Mouse (Mus musculus) duodenum, adult 2 months (tissue): Measurements from ENCODE around the gene Hapln4. TPM values are rescaled to one million over a fixed set of nuclear protein-coding genes. Genes with fewer than 3 reads are reported as not detected.

Experiments
- polyA plus RNA-seq: library from polyadenylated mRNA; depleted of rRNA; stranded (reverse); fragments of >200 nt; gene quantifications from 2 replicates; pipeline ENCODE4 v1.2.3, GENCODE M21; 2012; ENCODE audit warnings: low replicate concordance; rRNA removed

Hapln4 gene
- 1.7 and 3.7 TPM in 2 replicates for polyA plus RNA-seq

DNA sequence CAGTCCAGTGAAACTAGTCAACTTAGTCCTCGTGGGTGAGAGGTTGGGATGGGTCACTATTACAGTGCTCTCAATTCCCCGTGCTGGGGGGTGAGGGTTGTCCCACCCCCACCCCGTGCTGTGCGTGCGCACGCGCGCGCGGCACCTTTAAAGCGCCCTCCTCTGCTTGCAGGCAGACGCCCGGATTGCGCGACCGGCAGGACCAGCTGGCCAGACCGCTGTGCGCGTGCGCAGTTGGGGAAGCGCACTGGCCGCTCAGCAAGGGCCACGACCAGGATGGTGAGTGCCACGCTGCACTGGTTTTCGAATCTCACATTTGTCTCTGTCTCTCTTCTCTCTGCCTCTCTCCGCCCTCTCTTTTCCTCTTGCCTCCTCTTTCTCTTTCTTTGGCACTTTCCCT is at the start of gene Hapln4:
Gene Hapln4, plus strand, starts transcription at position 173 of the 400 bp plus-strand sequence.

DNA sequence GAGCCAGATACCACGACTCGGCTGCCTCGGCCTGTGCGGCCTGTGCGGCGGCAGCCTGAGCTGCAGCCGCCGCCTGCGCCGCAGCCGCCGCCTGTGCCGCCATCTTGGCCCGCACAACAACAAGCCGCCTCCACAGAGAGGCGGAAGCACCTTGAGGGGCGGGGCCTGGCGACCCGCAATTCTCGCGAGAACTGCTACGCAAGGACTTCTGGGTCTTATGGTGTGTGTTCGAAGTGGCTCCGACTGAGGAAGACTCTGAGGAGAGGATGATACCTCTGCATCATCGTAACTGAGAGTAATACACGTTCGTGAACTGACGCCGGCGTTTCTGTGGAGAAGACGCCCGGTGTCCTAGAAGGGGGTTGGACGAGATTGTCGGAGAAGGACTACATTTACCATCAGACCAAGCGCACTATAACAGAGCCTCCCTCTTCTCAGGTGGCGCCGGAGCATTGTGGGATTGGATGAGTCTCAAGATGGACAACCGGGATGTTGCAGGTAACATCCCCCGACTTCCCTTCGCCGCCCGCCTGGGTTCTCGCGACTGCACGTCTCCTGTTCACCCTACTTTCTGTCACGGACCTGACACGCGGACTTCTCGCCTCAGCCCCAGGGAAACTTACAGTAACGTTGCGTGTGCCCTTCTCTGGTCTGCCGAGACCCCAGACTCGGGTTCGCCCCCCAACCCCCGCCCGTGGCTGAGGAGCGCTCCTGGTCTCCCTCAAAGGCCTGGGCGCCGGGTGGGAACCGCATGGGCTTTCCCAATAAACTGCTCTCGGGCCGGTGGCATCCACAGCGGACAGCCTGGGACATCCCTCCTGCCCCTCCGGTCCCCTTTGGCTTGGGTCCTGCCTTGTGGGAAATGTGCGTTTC is 40.4 kb upstream of the Hapln4 start, which contains the start of the genes Mau2 and Sugp1:
Gene Mau2, minus strand, starts transcription at position 152 of the 873 bp plus-strand sequence.
Gene Sugp1, plus strand, starts transcription at position 231 of the 873 bp plus-strand sequence.

DNA sequence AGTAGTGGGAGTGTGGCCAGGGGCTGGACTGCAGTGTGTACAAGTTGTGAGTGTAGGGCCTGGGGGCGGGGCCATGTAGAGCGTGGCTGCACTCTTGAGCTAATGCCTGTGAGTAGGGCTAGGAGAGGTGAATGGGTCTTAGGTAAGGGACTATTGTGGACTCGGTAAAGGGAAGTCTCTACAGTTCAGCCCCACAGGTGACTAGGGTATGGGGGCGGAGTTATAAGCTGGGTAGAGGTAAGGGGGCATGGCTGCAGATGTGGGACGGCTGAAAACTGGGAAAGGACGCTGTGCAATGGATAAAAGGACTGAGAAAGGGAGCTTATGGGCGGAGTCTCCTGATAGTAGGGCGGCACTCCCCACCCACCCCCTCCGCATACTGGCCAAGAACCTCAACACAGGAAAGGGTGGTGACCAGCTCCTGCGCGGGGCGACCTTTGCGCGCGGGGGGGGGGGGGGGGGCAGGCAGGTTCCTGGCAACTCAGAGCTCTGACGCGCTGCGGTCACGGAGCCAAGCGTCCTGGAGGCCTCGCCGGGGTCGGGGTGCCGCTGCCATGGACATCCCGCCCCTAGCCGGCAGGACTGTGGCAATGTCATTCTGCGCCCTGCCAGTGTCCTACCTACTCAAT is 10.7 kb upstream of the Hapln4 start, which contains the start of gene Tm6sf2:
Gene Tm6sf2, plus strand, starts transcription at position 484 of the 629 bp plus-strand sequence.

DNA sequence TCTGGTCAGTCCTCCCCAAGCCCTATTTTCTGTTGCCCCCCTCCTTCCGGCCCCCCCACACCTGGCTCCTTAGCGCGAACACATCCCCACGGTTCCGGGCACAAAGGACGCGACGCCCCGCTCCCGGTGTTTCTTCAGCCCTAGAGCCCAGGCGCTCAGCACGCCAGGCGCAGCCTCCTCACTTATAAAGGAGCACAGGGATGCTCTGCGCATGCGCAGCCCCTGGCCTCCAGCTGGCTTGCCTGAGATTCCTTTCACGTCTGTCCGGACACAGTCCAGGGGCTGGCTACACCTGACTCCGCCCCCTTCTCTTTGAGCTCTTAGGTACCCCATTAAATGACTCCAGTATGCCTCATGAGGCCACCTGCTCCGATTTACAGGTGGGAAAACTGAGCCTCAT is 37.4 kb downstream of the Hapln4 start, which contains the start of gene Ncan:
Gene Ncan, minus strand, starts transcription at position 207 of the 400 bp plus-strand sequence.

DNA sequence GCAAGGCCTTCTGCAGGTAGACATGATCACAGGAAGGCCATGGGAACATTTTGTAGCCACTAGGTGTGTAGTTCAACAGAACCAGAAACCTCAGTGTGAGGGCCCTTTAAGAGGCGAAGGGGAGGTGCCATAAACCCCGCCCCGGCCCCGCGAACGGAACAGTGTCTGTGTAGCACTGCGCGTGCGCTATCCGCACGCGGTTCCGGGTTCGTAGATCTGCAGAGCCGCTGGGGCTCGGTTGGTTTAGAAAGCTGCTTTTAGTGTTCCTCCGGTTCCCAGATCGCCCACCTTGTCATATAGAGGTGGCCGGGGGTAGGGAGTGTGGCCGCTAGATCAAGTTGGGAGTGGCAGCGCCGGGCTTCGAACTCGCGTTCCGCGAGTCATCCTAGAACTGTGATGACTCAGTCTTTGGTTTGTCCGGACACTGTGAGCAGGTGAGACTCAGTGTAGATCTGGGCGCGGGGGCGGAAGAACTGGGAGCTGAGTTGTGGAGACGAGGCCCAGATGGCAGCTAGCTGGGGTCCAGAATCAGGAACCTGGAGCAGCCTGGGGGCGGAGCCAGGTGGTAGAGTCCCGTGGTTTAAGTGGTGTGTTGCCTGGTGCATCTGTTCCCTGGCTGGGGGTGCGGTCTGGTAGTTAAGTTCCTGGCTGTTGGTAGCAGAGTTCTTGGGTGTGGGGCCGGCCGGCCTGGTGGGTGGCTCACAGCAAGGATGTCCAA is 48.1 kb downstream of the Hapln4 start, which contains the start of gene Nr2c2ap:
Gene Nr2c2ap, plus strand, starts transcription at position 168 of the 718 bp plus-strand sequence.

DNA sequence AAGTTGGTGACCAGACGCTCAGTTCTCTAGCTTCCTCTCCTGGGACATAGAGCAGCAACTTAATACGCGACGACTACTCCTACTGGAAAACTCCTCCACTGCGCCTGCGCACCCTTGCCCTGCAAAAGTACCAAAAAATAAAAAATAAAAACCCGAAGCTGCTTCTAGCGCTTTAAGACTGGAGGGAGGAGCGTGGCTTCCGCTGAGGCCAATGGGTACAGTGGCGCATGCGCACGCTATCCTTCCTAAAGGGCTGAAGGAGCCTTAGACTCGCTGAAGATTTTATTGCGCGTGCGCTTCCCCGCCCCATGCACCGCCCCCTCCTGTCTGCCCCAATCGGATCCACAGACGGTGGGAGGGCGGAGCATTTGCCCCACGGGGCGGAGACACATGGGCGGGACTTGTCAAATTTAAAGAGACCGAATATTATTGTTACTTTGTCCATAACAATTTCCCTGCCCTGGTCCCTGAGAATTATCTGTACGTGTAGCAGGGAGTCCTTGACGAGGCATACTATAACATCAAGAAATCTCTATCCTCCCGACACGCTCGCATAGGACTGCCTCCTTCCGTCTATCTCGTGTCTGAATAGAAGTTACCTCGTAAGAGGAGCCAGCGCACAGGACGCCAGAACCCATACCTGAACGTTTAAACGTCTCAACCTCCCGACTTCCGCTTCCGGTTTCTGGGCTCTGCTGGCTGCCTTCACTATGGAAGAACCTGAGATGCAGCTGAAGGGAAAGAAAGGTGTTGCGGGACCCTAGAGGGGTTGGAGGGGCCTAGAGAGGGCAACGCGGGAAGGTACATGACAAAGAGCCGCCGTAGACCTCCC is 56.0 kb downstream of the Hapln4 start, which contains the start of the genes Rfxank, Borcs8 and Mef2b:
Gene Rfxank, minus strand, starts transcription at position 129 of the 832 bp plus-strand sequence.
Gene Borcs8, plus strand, starts transcription at position 474 of the 832 bp plus-strand sequence.
Gene Mef2b, plus strand, starts transcription at position 686 of the 832 bp plus-strand sequence.

Other genes starting within 250 kb of the Hapln4 start
- 0.12 and 0.19 TPM in 2 replicates for gene Cilp2, start 195.8 kb upstream of the Hapln4 start, polyA plus RNA-seq
- gene Tssk6, start 181.3 kb upstream of the Hapln4 start, polyA plus RNA-seq: 0.84 and 2.0 TPM in 2 replicates
- 102 and 147 TPM in 2 replicates for gene Ndufa13, start 180.9 kb upstream of the Hapln4 start, polyA plus RNA-seq
- gene Yjefn3, start 180.7 kb upstream of the Hapln4 start, polyA plus RNA-seq: 1.9 and 2.1 TPM in 2 replicates
- gene Gatad2a, start 87.1 kb upstream of the Hapln4 start, polyA plus RNA-seq: 63.2 and 68.6 TPM in 2 replicates
- 60.8 and 62.1 TPM in 2 replicates for gene Mau2, start 40.7 kb upstream of the Hapln4 start, polyA plus RNA-seq
- 6.1 and 7.7 TPM in 2 replicates for gene Sugp1, start 40.6 kb upstream of the Hapln4 start, polyA plus RNA-seq
- 766 and 1,530 TPM in 2 replicates for gene Tm6sf2, start 10.5 kb upstream of the Hapln4 start, polyA plus RNA-seq
- gene Ncan, start 37.4 kb downstream of the Hapln4 start, polyA plus RNA-seq: 0.07 and 0.09 TPM in 2 replicates
- gene Nr2c2ap, start 47.9 kb downstream of the Hapln4 start, polyA plus RNA-seq: 8.5 and 9.3 TPM in 2 replicates
- gene Rfxank, start 55.7 kb downstream of the Hapln4 start, polyA plus RNA-seq: 32.6 and 33.8 TPM in 2 replicates
- gene Borcs8, start 56.0 kb downstream of the Hapln4 start, polyA plus RNA-seq: 47.0 and 48.5 TPM in 2 replicates
- gene Mef2b, start 56.3 kb downstream of the Hapln4 start, polyA plus RNA-seq: 1.1 and 2.9 TPM in 2 replicates
- gene Tmem161a, start 88.9 kb downstream of the Hapln4 start, polyA plus RNA-seq: 107 and 159 TPM in 2 replicates
- gene Slc25a42, start 128.8 kb downstream of the Hapln4 start, polyA plus RNA-seq: 27.1 and 34.5 TPM in 2 replicates
- gene Sugp2, start 150.8 kb downstream of the Hapln4 start, polyA plus RNA-seq: 15.5 and 19.1 TPM in 2 replicates
- gene Armc6, start 151.0 kb downstream of the Hapln4 start, polyA plus RNA-seq: 15.2 and 16.2 TPM in 2 replicates
- gene Homer3, start 199.4 kb downstream of the Hapln4 start, polyA plus RNA-seq: 6.9 and 10.9 TPM in 2 replicates
- 54.8 and 59.0 TPM in 2 replicates for gene Ddx49, start 219.0 kb downstream of the Hapln4 start, polyA plus RNA-seq
- 554 and 704 TPM in 2 replicates for gene Cope, start 219.1 kb downstream of the Hapln4 start, polyA plus RNA-seq
- gene Cers1, start 232.3 kb downstream of the Hapln4 start, polyA plus RNA-seq: 0.33 and 1.1 TPM in 2 replicates
- 0.98 and 0.99 TPM in 2 replicates for gene Gdf1, start 246.4 kb downstream of the Hapln4 start, polyA plus RNA-seq